Mouse (Mus musculus): ENCODE results near the gene Celsr1.
A peak's percentile ranks its signal among the peaks of the same experiment; 100 is the strongest.

The Celsr1 gene

GRCm38 (mm10) chr15:85993931-85994583, 39.5 kb downstream of the Celsr1 start:
- DNase-seq = no peak

GRCm38 (mm10) chr15:85993386-85993785, 40.2 kb downstream of the Celsr1 start:
- DNase-seq = no peak

DNA sequence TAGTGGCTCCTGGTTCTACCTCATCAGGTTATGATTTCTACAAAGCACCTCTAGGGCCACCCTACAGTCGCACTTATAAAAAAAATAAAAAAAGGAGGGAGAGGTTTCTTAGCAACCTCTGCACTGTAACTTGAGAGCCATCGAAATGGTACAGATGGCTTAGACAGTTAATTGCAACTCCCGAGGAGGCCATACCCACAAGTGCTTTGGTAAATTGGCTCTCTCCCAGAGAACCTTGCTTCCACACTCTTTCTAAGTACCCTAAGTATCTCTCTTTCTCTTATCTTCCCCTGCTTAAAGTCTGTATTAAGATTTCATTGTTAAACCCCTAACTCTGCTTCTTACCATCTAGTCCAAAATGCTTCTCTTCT, 41.5 kb downstream of the Celsr1 start:
- no peak for DNase-seq

DNA sequence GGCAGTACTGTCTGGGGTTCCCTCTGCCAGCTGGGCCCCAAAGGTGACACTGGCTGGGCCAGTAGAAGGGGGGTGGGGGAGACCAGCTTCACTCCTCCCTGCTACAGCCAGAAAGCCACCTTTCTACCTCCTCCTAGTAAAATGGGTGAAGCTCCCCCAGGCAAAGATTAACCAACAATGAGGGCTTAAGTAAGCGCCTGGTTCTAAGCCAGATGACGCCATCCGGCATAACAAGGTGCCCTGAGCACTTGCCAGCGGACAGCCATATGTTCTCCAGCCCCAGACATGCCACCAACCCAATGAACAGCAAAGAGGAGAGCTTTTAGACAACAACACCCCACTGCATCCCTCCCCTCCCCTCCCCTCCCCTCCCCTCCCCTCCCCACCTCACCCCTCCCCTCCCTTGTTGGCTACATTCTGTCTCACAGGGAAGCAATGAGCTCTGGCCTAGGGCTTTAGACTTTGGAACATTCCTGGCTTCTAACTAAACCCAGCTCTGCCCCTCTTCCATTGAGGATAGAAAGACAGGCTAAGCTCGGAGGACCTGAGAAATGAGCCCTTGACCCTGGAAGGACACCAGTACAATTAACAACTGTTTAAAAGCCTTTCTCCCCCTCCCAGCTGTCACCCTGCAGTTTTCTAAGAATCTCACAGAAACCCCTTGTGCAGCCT, 42.0 kb downstream of the Celsr1 start:
- DNase-seq = peak; percentile 70 to 80

DNA sequence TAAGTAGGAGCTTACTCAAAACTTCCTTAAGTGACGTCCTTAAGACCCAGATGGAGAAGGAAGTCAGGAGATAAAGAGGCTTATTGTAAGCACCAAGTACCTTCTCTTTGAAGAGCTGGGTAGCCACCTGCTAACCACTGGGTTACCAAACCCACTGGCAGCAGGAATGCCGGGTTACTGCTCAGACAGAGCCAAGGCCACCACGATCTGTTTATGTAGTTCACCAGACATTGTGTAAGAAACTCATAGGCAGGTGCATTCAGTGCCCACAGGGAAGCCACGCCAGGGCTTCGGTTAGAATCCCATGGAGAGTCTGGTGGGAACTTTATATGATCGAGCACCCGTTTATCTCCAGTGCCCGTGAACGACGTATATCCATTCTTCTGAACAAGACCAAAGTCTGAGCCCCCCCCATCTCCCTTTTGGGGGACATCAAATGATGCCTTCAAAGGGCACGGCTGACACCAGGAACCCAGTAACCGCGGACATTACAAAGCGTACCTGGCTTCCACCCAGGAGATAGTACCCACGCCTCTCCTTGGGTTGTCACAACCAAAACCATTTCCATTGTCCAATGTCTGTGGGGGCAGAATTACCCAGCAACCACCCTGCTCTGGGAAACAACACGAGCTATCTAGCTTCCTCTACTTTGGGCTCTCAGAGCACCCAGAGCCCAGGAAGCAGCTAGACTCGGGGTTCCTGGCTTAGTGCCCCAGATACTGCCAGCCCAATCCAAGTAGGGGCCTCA, 42.7 kb downstream of the Celsr1 start:
- peak in 1 of 2 experiments; percentile 71 for DNase-seq

DNA sequence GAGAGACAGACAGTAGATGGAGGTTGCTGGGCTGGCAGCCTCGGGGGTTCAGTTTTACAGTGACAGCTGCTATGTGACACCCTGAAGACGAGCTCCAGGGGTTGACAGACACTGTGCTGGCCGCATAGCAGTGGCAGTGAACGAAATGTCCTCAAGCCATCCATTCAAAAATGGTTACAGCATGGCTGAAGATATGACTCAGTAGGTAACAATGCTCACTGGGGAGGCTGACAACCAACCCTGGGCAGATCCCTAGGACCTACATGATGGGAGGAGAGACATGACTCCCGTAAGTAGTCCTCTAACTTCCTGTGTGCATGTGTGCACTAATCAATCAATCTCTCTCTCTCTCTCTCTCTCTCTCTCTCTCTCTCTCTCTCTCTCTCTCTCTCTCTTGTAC, 45.7 kb downstream of the Celsr1 start:
- no peak for DNase-seq

DNA sequence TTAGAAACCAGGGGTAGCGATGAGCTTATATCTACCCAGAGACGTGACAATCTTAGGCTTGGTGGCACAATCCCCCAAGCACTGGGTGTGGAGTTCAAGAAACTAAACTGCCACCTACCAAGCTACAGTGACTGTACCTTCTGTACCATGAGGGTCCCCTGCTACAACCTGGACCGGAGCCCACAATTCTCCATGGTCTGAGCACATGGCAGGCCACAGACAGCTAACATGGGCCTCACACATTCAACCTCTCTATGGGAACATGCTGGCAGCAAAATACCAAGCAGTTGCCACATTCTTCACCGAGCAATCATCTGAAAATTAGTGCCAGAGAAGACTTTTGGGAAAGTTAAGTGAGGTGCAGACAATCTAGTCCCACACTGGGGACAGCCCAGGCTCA, 47.4 kb downstream of the Celsr1 start:
- no peak for DNase-seq

DNA sequence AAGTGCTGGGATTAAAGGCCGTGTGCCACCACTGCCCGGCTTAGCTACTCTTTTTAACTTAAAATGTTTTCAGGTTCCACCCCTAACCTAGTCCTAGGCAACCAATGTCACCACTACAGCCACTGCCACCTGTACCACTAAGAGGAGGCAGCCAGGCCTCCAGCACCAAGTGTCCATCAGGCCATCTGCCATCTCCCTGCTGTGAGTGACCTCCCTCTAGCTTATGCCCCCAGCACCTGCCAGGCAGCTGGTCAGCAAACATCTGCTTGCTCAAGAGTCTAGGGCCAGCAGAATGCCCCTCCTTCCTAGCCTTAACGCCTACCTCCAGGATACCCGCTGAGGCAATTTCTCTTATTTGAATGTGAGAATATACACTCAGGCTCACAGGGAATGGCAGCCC, 48.0 kb downstream of the Celsr1 start:
- DNase-seq = no peak

GRCm38 (mm10) chr15:85983131-85983530, 50.4 kb downstream of the Celsr1 start:
- DNase-seq = no peak

GRCm38 (mm10) chr15:85982416-85982775, 51.2 kb downstream of the Celsr1 start:
- DNase-seq = no peak

- peak; percentile 73 to 79 for DNase-seq
These were observed 51.7 kb downstream of the Celsr1 start for GRCm38 (mm10) chr15:85981768-85982415.

DNA sequence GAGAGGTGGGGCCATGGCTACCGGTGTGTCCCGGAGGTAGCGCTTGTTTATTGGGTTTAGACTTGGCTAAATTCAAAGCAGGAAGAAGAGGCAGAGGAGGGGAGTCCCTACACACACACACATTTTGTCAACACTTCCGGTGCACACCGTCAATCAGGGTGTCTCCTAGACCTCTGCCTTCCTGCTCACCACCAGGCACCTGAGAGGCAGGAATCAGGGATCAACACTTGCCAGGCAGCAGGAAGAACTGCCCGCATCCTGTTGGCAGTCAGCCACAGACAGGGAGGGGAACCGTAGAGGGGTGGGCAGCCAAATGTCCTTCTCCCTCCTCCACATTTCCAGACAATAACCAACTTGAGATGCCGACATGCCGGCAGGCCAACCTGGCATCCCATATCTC, 56.5 kb downstream of the Celsr1 start:
- peak in 1 of 2 experiments; percentile 13 for DNase-seq

DNA sequence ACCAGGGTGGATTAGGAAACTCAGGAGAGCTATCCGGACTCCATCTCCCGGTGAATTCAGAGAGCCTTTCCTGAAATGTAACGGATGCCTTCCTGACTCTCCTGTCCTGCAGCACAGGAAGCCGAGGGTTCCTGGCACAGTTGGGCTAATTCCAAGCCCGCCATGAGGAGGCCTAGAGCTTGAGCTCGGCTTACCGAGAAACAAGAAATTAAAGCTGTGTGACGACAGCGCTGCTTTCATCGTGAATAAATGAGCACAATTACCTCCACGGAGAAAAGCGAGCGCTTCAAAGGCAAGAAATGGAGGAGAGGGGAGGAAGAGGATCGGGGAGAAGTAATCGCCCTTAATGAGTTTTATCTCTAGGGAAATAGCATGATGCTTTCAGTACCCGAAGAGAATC, 57.8 kb downstream of the Celsr1 start:
- no peak for DNase-seq

DNA sequence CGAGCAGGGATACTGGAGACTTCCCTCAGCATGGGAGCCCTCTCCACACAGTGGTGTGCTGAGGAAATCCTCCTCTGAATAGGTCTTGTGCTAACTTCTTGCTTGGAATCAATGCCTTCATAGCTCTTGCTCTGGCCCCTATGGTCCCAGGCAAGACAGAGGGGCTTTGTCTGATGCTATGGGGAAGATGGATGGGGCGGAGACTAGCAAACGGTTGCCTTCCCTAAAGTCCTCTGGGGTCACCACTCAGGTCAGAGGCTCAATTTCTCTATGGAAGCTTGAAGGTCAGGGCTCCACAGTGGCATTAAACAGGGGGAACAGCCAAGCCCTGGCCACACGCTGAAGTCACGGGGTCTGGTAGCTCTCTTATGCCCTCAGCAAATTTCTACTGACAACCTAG, 62.0 kb downstream of the Celsr1 start:
- DNase-seq = no peak

- DNase-seq = peak in 1 of 2 experiments; percentile 23
These were observed 63.1 kb downstream of the Celsr1 start for GRCm38 (mm10) chr15:85970441-85970840.

GRCm38 (mm10) chr15:85969707-85970153, 63.8 kb downstream of the Celsr1 start:
- DNase-seq = peak; percentile 82 to 86

DNA sequence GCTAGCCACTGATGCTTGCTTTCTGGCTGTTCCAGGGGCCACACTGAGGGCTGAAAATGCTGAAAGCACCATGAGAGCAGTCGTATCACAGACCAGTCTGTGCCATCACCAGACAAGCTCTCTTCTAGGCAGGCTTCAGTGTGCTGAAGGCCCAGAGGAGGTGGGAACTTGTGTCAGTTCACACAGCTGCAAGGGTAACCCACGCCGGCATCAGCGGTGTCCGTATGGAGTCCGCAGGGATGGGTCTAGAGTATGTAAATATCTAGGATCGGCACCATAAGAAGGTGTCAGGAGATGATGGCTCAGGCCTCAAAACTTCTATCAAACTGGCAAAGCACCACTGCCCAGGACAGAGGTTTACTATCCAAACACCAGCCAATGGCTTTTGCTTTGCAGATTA, 64.3 kb downstream of the Celsr1 start:
- DNase-seq = no peak

GRCm38 (mm10) chr15:85966032-85966431, 67.5 kb downstream of the Celsr1 start:
- DNase-seq = no peak

GRCm38 (mm10) chr15:85963279-85963840, 70.2 kb downstream of the Celsr1 start:
- DNase-seq = no peak

- DNase-seq = no peak
These were observed 70.9 kb downstream of the Celsr1 start for GRCm38 (mm10) chr15:85962691-85963090.

DNA sequence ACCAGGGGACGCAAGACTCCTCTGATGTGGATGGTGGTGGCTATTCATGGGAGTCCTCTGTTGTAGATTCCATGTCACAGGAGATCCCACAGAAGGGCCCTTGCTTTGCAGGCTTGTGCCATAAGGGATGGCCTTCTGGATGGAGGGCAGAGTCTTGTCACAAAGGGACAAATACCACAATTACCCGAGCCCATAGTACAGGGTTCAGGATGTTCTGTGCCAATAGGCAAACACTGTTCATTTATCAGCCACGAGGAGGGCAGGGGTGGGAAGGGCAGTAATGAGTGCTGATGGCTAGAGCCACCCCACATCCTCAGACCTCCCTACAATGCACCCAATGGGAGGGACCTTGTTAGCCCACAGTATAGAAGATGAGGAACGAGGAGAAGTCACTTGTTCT, 71.9 kb downstream of the Celsr1 start:
- no peak for DNase-seq

GRCm38 (mm10) chr15:85961131-85961530, 72.4 kb downstream of the Celsr1 start:
- DNase-seq = no peak

DNA sequence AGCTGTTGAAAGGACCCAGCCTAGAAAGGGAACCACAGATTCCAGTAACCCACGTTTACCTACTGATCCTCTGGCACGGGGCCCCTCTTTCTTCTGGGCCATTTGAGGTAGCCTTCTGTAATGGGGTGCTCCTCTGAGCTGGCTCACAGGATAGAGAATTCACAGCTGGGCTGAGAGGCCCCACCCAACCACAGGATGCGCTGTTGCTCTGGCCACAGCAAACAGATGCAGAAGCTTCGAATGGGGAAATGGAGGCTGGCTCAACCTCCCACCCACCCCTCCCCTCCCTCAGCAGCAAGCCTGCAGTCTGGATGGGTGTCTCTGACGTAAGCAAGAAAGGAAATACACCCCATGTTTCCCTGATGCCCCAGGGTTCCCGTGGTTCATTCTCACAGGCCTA, 77.4 kb downstream of the Celsr1 start:
- peak in 1 of 2 experiments; percentile 36 for DNase-seq

All from lung, adult 18-20 months (tissue).